Mouse (Mus musculus) neural tube, embryonic 12.5 days (tissue): ENCODE data around the gene Lin7a. TPM values are rescaled to one million over a fixed set of nuclear protein-coding genes. Genes with fewer than 3 reads are reported as not detected.

ENCODE experiments used
- ATAC-seq: fragments of 200-750 bp; cut with Nextera tagmentation; 2 replicates; pipeline ENCODE4 v1.8.0; 2017; ENCODE audit warnings: low read depth, mild to moderate bottlenecking, moderate TSS enrichment, moderate library complexity; ENCODE audit not compliant: low FRiP score
- H3K27ac ChIP-seq: fragments of 300-500 bp; sonication (generic); 2 replicates; pipeline ENCODE4 v1.5.1; 2016
- H3K27me3 ChIP-seq: fragments of 300-500 bp; sonication (generic); replicated peaks from 2 replicates; pipeline ENCODE4 v1.6.1; 2016; ENCODE audit warnings: mild to moderate bottlenecking
- H3K36me3 ChIP-seq: fragments of 300-500 bp; sonication (generic); 2 replicates; pipeline ENCODE4 v1.6.1; 2016; ENCODE audit warnings: mild to moderate bottlenecking
- H3K4me1 ChIP-seq: fragments of 300-500 bp; sonication (generic); 2 replicates; pipeline ENCODE4 v1.6.1; 2016
- H3K4me2 ChIP-seq: fragments of 300-500 bp; sonication (generic); replicated peaks from 2 replicates; pipeline ENCODE4 v1.6.1; 2016; ENCODE audit warnings: mild to moderate bottlenecking
- H3K4me3 ChIP-seq: fragments of 300-500 bp; sonication (generic); 2 replicates; pipeline ENCODE4 v1.5.1; 2016
- H3K9ac ChIP-seq: fragments of 300-500 bp; sonication (generic); 2 replicates; pipeline ENCODE4 v1.6.1; 2016; ENCODE audit warnings: mild to moderate bottlenecking
- H3K9me3 ChIP-seq: fragments of 300-500 bp; sonication (generic); 2 replicates; pipeline ENCODE4 v1.6.1; 2016; ENCODE audit warnings: mild to moderate bottlenecking
- WGBS: fragments of 180-500 bp; shearing (Covaris S2); methylation state at CpG from one replicate; pipeline ENCODE4 v1.1.7; 2016; 5-methylcytosine and 5-hydroxymethylcytosine counted together
- polyA plus RNA-seq: library from polyadenylated mRNA; unstranded; fragments of >200 nt; fragmentation: Nextera tagmentation; extraction: Ambion mirVana; gene quantifications from 2 replicates; pipeline ENCODE4 v1.2.1, GENCODE M21; 2016

The Lin7a gene
- polyA plus RNA-seq, 1 experiment from 2014 or later = 39.5 TPM

DNA sequence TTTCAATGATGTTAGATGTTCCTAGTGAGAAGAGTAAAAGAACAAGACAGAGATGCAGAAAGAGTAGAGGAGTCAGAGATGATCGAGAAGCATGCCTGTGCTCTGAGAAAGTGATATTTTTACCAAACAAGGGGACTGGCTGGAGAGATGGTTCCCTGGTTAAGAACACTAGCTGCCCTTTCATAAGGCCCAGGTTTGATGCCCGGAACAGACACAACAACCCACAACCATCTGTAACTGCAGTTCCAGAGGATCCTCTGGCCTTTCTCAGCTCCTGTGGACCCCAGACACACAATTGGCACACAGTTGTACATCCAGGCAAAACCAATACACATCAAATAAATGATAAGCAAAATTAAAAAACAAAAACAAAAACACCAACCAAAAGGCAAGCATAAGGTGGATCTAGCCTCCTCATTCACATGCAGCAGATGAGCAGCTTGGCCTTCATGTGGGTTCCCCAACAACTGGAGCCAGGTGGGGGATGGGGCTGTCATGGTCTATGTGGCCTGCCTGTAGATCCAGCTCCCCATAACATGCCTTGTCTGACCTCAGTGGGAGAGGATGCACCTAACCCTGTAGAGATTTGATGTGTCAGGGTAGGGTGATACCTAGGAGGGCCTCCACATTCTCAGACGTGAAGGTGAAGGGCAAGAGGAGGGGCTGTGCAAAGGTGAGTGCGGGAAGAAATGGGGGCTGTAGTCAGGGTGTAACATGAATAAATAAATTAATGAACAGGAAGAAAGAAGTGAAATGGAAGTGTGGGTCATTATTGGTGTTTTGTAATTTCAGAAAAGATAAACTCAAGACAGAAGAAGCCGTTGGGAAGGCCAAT is 178.2 kb downstream of the Lin7a start:
- H3K27me3 ChIP-seq = no peaks in the 10 kb centered on the region
- H3K27ac ChIP-seq = no peak overlapping the region
- H3K4me2 ChIP-seq = no peak overlapping the region
- H3K9ac ChIP-seq = no peak overlapping the region
- ATAC-seq = no peak
- no peaks in the 10 kb centered on the region for H3K4me1 ChIP-seq
- no peaks in the 10 kb centered on the region for H3K36me3 ChIP-seq
- no peak overlapping the region for H3K4me3 ChIP-seq
- no peaks in the 10 kb centered on the region for H3K9me3 ChIP-seq
- WGBS = 89% methylated on average over 5 of the region's 5 CpGs

DNA sequence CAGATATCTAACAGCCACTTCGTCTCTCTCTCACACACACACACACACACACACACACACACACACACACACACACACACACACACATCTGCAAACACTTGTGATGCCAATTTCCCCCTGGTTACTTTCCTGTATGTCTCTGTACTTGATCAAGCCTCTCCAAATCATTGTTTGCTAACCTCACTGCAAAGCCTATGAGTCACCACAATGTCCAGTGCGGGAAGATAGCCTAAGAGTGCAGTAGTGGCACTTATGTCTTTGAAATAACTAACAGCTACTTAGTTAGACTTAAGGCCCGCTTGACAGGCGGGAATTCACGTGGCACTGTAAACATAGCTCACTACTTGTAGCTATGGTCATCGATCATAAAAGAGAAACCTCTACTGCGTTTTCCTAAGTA is 196.3 kb downstream of the Lin7a start:
- Histone ChIP-seq H3K4me3 (no peak overlapping the region), H3K9me3 (no peaks in the 10 kb centered on the region), H3K4me1 (no peaks in the 10 kb centered on the region; the same call in 1 of the 2 replicates), H3K36me3 (no peaks in the 10 kb centered on the region), H3K27ac (no peak overlapping the region), H3K27me3 (no peaks in the 10 kb centered on the region), H3K4me2 (no peak overlapping the region), H3K9ac (no peak overlapping the region)
- WGBS = 90% methylated on average over 7 of the region's 7 CpGs
- ATAC-seq = no peak

Other genes starting within 250 kb of the Lin7a start
- 1.5 and 1.8 TPM in 2 replicates for gene Acss3, start 148.0 kb upstream of the Lin7a start, polyA plus RNA-seq
- 3.2 and 6.8 TPM in 2 replicates for gene Myf5, start 214.4 kb downstream of the Lin7a start, polyA plus RNA-seq
- 0.25 and 1.1 TPM in 2 replicates for gene Myf6, start 223.1 kb downstream of the Lin7a start, polyA plus RNA-seq